Mouse (Mus musculus): Measurements from ENCODE around the gene Spock1.
"Not testable (repeated sequence)": the region's sequence is repeated elsewhere in the genome, so short reads cannot be mapped to it uniquely, and the experiment has no call there.

Gene Spock1

DNA sequence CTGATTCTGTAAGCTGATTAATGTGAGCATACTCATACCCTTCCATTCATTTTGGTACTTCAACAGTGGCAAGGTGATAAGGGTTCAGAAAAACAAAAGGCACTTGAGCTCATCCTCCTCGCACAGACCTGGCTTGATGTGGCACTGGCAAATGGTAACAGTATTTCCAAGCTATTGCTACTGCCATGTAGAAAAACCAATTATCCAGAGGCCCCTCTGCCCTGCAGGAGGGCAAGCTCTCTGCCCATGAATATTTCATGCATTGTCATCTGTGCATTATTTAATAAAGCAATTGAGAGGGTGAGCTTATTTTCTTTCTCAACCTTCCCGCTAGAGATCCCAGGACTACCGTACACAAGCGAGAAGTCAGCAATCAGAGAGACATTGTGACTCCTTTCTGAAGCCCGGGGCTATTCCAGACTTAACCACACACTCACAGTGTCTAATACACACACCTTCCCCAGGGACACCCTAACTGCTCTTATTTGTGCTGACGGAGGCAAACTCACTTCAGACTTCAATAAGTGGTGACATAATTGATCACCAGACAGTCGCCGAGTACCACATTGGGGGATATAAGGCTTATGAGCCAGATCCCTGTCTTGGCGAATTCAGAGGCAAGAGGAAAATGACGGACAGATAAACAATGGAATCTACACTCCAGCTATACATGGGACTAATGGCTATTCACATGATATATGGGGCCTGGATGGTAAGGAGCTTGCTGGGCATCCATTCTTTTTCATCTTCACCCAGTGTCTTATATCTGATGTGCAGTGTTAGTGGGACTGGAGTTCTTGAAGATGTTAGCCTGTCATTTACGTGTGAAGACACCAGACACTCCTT lies 296.6 kb downstream of the Spock1 start:
- in situ Hi-C loops (cut with MboI; ENCODE audit: low sequenced_read_pairs) = no loop called here

DNA sequence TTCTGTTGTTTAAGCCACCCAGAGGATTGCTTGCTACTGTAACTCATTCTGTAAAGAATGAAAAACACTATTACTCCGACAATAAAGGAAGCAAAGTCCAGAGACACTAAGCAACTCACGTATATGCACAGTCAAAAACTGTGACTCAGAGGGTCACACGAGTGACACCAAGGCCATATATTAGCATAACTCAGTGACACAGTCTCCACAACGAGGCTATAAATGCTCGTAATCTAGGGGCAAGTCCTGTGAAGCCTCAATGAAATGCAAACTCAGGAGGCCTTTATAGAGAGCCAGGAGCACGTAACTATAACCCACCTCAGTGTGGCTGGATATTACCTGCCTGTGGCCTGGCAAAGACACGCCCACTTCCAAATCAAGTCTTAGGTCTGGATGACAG lies 298.2 kb downstream of the Spock1 start:
- in situ Hi-C loops (cut with MboI; ENCODE audit: low sequenced_read_pairs) = no loop called here

DNA sequence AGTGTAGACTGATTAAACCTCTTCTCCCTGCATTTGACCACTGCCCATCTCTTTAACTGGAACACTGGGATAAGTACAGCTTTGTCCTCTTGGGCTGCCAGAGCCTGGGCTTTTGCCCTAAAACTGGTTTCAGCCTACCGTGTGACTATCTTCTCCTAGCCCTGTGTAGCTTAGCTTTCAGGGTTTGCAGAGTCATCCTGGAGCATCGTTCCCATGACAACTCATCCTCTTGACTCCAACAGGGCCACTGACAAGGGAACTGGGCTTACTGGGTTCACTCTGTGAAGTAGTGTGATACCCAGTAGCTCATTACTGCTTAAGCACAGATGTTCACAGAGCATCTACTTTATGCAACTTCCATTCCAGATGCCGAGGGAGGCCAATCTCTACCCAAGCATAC lies 303.7 kb downstream of the Spock1 start:
- in situ Hi-C loops (cut with MboI; ENCODE audit: low sequenced_read_pairs) = no loop called here

DNA sequence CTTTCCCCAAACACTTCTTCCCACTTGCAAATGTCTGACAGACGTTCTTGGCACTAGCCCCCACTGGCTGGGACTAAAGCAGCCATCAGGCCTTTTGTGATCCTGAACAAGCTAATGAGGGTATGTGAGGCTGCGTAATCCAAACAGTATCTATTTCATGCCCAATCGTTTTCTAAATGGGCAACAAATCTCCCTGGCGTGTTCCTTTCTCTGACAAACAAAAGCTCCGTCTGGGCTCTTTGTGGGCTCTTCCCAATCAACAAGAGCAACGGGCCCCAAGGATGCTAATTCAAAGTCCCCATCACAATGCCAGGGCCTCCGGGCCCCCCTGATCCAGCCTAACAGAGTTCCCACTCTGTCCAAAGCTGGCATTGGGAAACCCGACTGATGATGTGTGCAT lies 304.9 kb downstream of the Spock1 start:
- in situ Hi-C loops (cut with MboI; ENCODE audit: low sequenced_read_pairs) = no loop called here

DNA sequence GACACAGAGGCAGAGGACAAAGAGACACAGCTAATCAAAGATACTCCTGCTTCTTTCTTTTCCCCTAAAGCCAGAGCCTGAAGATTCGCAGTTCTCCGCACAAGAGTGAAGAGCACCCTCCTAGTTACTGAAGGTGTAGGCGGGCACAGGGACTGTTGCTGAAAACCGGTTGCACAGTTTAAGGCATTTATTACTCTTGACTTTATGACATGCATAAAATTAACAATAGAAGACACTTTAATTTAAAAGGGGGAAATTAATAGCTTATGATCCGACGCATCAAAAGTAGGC lies 312.4 kb downstream of the Spock1 start:
- in situ Hi-C loops (cut with MboI; ENCODE audit: low sequenced_read_pairs) = no loop called here

DNA sequence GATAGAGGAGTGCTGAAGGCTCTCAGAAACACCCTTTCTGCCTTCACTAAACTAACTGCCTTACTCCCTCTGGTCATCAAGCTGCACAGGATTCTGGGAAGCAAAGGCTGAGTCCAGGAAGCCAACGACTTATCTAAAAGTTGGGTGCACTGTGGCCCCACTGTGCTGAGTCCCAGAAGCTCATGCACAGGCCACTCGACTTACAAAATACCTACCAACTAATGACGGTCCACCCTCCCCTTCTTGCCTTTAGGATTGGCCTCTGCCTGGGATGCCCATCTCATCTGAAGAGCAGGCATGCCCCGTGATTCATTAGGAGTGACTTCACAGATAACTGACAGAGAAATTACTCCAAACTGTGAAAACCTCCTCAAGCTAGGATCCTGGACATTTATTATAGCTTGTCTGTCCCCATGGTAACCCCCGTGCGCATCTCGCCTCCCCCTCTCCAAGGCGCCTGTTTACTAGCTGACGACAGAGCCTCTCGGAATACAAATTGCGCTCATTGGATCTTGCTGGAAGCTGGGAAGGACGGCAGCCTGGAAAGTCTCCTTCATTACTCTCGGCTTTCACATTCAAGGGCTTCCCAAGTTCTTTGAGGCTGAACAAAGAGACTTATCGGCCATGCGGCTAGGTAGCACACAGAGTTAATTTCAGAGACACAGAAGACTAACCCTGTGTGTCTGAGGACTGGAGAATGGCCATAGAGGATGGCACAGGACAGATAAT lies 312.9 kb downstream of the Spock1 start:
- in situ Hi-C loops (cut with MboI; ENCODE audit: low sequenced_read_pairs) = no loop called here

DNA sequence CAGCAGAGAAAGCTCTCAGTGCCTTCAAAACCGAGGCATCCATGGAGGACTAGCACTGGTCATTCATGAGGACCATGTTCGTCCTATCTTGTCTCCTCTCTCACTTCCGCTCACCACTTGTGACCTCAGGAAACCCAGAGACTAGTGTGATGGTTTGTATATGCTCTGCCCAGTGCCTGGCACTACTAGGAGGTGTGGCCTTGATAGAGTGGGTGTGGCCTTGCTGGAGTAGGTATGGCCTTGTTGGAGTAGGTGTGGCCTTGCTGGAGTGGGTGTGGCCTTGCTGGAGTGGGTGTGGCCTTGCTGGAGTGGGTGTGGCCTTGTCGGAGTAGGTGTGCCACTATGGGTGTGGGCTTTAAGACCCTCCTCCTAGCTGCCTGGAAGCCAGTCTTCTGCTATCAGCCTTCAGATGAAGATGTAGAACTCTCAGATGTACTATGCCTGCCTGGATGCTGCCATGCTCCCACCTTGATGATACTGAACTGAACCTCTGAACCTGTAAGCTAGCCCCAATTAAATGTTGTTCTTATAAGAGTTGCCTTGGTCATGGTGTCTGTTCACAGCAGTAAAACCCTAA lies 318.7 kb downstream of the Spock1 start:
- in situ Hi-C loops (cut with MboI; ENCODE audit: low sequenced_read_pairs) = not testable (repeated sequence)

DNA sequence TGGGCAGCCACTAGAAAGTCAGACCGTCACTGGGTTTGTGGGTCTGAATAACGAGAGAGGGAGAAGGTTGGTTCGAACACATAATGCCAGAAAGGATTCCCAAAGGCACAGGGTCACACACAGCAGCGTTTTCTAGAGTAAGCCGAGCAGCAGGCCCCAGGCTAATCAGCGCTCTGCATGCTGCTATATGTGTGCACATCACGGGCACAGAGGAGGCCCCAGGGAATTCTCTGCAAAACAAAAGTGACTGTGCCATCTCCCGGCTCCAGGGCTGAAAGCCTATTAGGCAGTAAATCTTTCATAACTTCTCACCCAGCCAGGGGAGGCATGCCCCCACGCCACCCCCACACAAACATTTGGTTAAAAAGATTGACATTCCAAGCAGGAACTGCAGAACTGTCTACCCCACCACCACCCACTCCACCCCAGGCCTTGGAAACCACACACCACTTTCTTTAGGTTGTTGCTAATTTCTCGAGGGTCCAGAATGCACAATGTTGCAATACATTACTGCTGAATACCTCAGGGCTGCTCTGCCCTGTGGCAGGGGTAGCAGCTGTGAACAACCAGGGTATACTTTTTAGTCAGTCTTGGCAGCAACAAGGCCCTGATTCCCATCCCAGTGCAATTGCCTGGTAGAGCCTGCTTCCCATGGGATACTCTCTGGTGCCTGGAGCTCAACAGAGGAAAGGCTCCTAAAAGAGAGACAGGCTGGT lies 319.4 kb downstream of the Spock1 start:
- in situ Hi-C loops (cut with MboI; ENCODE audit: low sequenced_read_pairs) = no loop called here

DNA sequence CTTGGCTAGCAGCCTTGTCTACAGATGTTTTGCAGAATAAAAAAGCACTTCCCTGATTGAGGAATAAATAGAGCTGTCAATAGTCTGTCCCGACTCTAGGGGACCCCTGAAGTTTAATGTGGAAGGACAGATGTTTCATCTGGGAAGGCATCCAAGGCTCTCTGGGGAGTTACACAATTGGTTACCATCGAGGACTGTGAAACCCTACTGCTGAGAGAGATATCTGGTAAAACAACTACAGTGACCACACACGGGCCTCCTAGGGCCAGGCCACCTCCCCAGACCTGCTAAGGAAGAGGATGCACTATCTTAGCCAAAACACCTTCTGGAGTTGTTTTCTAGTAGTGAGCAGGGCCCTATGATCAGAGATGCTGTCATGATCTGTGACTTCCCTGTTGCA lies 323.0 kb downstream of the Spock1 start:
- in situ Hi-C loops (cut with MboI; ENCODE audit: low sequenced_read_pairs) = no loop called here

DNA sequence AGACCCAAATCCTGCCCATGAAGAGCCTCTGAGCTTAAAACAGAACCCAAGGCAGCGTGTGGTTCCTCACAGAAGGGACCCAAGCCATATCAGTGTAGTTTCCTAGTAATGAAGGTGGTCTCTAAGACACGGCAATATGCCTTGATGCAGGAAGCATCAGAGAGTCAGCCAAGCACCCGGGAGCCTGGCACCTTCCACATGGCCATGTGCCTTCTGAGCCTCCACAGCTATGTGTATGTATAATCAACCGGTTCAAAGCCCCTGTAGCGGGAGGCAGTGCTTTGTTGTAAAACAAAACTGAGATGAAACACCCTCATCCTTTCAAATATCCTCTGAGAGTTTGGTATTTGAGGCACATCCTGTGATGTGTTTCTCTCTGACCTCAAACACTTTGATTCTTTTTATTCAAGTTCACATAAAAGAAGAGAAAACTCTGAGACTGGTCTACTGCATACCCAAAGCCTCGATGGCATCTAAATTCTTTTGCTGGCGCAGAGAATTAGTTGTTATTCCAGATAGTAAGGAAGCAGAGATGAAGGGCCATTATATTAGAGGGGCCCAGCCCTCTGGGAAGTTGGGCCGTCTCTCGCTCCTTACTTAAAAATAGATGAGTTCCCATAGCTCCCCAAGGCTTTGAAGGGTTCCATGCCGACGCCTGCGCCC lies 325.7 kb downstream of the Spock1 start:
- in situ Hi-C loops (cut with MboI; ENCODE audit: low sequenced_read_pairs) = no loop called here

DNA sequence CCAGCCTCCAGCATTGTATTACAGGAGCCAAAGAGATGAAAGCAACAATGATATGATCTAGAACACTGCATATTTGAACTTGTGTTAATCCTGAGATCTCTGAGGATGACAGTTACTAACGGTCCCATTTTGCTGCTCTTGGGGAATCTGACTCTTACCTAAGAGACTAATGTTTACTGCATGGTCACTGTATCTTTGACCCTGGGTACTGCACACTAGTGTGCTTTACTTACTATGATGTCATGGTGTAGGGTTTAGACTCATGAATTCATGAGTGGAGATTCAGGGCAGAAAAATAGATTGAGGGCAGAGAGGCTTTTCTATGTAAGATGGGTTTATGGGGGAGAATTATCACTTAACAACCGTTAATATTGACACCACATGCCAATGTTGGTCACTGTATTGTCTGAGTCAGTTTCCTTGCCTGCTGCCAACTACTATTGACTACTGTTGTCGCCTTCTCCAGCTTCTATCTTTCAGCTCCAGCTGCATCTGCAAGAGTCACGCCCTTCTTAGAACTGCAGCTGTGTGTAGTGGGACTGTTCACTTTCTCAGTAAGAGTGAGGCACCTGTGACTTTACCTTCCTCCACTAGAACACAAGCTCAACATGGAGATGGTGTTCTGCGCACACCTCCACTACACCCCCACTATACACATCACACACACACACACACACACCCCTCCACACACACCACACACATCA lies 330.4 kb downstream of the Spock1 start:
- in situ Hi-C loops (cut with MboI; ENCODE audit: low sequenced_read_pairs) = no loop called here

DNA sequence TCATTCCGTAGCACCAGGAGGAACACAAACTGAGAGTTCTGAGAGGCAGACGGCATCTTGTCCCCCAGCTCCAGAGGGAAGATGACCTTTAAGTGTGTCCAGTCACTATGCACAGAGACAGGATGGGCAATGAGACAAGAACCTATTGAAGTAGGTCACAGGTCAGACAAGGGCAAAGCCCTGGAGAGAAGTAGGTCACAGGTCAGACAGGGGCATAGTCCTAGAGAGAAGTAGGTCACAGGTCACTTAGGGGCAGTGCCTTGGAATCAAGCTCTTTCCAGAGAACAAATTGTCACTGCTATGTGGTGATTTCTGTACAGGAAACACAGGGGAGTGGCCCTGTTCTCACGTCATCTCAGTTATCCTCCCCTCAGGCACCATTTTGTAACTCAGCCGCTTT lies 334.6 kb downstream of the Spock1 start:
- in situ Hi-C loops (cut with MboI; ENCODE audit: low sequenced_read_pairs) = no loop called here

DNA sequence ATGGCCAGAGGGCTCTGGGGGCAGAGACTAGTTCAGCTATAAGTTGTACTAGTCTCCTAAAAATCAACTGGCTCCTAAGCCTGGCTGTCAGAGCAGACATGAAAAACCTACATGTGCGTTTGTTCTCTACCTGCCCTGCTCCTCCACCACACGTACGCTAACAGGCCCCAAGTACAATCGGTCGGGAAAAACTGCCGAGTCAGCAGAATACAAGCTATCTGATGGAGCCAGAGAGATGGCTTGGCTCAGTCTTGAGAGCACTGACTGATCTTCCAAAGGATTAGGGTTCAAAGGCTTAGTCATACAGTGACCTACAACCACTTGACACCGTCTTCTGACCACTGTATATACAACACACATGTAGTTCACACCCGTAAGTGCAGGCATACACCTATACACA lies 339.7 kb downstream of the Spock1 start:
- in situ Hi-C loops (cut with MboI; ENCODE audit: low sequenced_read_pairs) = no loop called here

DNA sequence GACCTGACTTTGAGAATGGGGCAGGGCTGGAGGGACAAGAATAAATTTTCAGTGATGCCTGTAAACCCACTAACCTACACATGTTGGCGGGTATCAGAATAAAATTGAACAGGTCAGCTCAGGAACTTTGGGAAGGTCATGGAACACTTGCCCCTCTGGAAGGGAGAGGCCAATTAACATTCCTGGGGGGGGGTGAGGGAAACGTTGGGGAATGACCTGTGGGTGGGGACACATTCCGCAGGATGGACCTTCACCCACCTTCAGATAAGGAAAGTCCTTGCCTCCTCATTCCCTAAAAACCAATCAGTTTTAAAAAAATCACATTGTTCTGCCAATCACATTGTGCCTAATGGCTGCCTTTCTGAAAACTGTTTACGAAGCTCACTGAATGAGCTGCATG lies 352.9 kb downstream of the Spock1 start:
- in situ Hi-C loops (cut with MboI; ENCODE audit: low sequenced_read_pairs) = no loop called here

DNA sequence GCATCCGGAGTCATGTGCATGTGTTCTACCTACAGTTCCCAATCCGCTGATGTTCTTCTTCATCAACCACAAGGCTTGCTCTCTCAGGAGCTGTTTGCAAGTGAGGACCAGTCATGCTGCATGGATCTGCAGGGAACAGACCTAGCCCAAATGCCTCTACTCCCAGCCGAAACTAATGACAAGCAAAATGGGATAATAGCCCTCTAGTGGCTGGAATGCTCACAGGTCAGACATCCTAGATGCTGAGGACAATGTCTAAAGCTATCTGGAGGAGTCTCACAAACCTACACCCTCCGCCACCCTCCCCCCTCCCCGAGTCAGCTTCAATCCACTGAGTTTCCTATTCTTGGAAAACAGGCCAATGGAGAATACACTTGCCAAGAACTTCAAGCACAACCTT lies 358.4 kb downstream of the Spock1 start:
- in situ Hi-C loops (cut with MboI; ENCODE audit: low sequenced_read_pairs) = no loop called here

DNA sequence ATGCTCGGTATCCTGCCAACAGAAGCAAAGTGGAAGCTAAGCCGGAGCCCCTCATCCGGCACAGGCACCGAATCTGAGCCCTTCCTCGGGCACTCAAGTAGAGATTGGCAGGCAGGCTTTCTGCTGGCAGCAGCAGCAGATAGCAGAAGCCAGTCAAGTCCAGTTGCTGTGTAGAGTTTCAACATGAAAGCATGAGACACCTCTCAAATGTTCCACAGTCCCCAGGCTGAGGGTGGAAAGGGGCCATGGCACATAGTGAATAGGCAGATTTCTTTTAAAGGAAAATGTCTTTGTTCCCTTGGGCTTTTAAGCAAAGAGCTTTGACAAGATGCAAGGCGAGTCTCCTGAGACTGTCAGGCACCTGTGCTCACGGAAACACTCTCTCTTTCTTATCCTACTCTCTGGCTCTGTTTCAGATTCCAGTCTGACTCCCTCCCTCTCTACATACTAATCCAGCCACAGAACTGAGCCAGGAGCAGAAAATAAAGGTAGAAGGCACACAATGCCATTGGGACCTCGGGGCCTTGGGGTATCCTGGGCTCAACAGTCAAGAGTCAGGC lies 371.1 kb downstream of the Spock1 start:
- in situ Hi-C loops (cut with MboI; ENCODE audit: low sequenced_read_pairs) = no loop called here

DNA sequence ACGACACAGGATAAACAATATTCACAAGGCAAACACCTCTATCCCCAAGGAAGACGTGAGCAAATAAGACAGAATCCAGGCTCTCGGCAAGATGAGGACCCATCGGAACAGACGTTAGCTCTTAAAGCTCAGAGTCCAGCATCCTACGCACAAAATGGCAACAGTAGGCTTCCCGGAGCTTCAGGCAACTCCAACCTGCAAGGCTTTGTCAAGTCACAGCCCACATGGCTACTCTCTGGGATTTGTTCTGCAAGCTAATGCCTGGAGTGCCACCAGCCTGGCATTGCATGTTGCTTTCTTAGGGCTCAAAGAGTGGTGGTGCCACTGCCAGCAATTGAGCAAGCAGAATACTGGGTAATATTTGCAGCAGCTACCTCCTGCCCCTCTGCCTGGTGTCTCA lies 373.8 kb downstream of the Spock1 start:
- in situ Hi-C loops (cut with MboI; ENCODE audit: low sequenced_read_pairs) = no loop called here

DNA sequence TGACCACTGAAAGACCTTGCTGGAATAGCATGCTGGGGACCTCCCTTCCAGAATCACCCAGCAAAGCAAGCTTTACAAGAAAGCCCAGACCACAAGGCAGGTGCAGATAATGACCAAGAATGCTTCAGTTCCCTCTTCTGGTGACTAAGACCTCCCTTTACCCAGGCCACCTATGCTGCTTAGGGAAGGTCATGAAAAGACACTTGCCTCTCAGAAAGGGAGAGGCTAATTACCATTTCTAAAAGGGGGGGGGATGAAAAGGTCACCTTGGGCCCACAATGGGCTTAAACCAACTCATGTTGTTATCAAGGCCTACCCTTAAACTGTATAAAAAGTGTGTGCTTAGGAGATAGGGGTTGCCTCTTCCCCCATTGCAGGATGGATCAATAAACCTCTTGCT lies 382.2 kb downstream of the Spock1 start:
- in situ Hi-C loops (cut with MboI; ENCODE audit: low sequenced_read_pairs) = no loop called here

DNA sequence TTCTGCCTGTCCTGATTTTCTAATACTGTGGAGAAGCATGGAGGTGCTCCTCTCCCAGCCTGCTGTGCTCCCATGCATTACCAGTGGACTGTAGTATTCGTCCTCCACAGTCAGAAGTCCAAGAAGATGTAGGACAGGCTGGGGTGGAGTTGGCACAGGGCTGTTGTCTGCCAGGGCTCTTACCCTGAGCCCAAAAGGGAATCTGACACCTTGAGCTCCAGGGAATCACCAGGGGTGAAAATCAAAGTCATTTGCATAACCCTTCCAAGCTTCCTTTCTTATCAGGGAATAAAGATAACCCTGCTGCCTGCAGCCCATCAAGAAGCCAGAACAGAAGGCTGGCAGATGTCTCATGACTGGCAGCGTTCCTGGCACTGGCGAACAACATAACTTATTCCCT lies 383.6 kb downstream of the Spock1 start:
- in situ Hi-C loops (cut with MboI; ENCODE audit: low sequenced_read_pairs) = no loop called here

DNA sequence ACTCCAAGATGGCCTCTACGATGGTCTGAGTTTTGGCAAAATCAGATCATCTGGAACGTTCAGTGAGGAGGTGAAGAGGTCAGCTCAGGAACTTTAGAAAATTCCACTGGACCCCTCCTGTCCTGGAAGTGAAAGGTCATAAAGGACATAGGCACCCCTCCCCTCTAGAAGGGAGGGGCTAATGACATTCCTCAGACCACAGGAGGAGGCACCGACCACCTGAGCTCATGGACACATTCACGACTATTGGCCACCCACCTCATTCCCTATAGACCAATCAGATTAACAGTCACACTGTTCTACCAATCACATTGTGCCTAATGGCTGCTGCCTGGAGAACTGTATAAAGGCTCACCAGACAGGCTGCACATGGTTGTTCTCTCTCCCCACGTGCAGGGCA lies 384.8 kb downstream of the Spock1 start:
- in situ Hi-C loops (cut with MboI; ENCODE audit: low sequenced_read_pairs) = no loop called here
